Mouse (Mus musculus) gastrocnemius, postnatal 14 days (tissue): ENCODE measurements around the gene Fam57a. TPM values are rescaled to one million over a fixed set of nuclear protein-coding genes. Genes with fewer than 3 reads are reported as not detected.
"Not testable (repeated sequence)": the region's sequence is repeated elsewhere in the genome, so short reads cannot be mapped to it uniquely, and the experiment has no call there.

Experiments
- DNase-seq: peaks from one replicate; pipeline ENCODE4 v3.0.0; 2021; ENCODE audit warnings: mixed read lengths
- intact Hi-C: fragments of 180-260 bp; cut with DNase I; formaldehyde crosslinking; loops from one replicate; pipeline ENCODE4 v1.15.1; 2025; ENCODE audit warnings: low total_unique reads
- total RNA-seq, 2 experiments: library from RNA; stranded (reverse); gene quantifications; 2 replicates each; pipeline ENCODE4 v1.2.3; 2021

Fam57a gene
- total RNA-seq, 2 experiments from 2014 or later: 4.0 to 5.0 TPM

DNA sequence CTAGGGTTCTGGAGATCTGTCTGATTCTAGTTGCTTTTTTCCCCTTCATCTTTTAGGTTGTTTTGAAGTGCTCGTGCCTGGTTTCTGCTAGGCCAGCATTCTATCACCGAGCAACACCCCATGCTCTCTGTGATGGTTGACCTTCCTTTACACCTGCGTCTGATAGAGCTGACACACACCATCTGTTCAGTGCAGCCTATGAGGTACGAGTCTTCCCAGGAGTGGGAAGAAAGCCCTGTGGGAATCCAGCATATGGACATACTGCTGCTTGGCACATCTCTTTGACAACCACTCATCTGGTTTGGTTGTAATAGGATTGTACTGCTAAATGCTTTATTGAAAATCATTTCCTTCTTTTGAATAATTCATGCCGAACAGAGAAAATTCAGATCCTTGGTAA is 9.3 kb upstream of the Fam57a start:
- no peak for DNase-seq
- intact Hi-C loops: loop anchor here (10.0 kb wide), 1 partner anchor 235 kb away; the partner anchor contains the start of gene Timm22

DNA sequence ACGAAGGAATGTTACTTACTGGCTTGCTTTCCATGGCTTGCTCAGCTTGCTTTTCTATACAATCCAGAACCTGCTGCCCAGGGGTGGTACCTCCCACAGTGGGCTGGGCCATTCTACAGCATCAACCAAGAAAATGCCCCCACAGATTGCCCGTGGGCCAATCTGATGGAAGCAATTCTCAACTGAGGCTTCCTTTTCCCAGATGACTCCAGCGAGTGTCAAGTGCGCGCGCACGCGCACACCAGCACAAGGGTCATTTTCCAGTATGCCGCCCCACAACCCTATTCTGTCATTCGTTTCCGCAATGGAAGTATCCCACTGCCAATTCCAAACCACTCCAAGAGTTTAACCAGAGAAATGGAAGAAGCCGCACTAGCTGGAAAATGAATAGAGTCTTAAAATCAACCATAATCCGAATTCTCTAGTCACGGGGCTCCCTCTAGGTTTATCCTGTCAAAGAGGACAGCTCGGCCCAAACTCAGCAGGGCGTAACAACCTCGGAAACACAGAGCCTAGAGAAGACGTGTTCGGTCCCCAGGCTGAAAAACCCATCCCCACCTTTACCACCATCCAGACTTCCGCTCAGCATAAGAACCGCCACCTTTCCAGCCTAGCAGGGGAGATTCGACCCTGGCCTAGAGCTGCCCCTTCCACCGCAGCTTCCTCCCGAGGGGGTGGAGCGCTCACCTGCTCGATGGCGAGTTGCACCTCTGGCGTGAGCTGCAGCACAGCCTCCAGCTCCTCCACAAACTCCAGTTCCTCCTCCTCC is 561 bp upstream of the Fam57a start:
- intact Hi-C loops: loop anchor here (10.0 kb wide), 1 partner anchor 226 kb away; the partner anchor contains the start of gene Timm22
- DNase-seq: no peak

DNA sequence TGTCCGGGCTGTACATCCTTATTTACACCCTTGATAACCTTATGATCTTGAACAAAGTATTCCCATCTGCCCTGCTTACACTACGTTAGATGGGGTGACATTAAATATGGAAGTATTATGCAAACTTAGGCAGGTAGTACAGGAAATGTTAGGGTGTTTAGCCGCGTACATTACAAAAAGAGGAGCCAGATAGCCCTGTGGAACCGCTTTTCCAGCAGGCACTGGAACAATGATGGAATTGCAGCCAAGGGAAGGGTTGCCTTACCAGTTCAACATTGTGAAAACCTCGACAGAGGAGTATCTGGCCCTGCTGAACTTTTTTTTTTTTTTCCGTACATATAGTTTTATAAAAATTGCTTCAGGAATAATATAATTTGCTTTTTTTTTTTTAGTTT is 672 bp downstream of the Fam57a start:
- no peak for DNase-seq
- intact Hi-C loops: no loop called here

DNA sequence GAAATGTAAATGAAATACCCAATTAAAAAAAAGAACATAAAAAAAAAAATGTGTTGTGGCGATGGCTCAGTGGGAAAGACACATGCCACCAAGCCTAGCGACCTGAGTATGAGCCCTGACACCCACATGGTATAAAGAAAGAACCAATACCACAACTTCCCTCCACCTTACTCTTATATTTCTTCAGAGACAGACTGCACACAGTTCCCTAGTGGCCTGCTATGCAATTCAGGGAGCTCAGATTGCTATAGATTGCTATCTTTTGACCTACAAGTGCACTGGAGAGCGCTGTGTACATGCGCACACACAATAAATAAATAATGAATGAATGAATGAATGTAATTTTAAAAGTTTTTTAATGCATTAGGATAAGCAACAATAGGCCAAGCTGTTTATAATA is 4.3 kb downstream of the Fam57a start:
- intact Hi-C loops: no loop called here
- no peak for DNase-seq

DNA sequence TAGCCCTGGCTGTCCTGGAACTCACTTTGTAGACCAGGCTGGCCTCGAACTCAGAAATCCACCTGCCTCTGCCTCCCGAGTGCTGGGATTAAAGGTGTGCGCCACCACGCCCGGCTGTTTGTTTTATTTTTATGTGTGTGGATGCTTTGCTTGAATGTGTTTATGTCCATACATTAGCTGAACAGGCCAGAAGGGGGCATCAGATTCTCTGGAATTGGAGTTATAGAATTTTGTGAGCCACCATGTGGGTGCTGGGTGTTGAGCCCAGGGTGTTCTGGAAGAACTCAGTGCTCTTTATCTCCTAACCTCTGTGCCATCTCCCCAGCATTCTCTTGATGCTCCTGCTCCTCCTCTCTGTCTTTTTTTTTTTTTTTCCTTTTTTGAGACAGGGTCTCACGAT is 7.4 kb downstream of the Fam57a start:
- intact Hi-C loops: no loop called here
- no peak for DNase-seq

DNA sequence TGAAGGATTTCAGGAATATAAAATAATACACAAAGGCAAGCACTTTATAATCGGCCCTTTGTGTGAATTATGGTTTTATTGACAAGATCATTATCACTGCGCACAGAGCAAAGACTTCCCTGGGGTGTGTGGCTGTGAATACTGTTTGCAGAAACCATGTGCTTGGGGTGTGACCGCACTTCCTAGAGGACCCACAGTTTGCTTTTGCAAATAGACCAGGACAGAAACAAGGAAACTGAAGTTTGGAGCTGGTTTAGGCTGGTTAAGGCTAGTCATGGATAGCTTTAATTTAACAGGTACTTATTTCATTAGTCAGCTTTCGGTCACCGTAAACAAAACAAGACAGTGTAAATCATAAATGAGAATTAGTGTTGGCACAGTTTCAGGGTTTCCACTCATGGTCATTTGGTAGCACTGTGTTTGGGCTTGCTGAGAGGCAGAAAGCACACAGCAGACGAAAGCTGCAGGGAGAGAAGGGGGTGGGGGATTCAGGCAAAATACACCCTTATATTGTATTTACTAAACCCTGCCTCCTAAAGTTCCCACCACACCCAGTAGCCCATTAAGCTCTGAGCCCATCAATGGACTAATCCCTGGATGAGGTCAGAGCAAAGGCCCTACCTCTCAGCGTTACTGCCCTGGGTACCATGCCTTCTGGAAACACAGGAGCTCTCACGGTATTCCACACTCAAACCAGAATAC is 17.0 kb downstream of the Fam57a start:
- DNase-seq: no peak
- intact Hi-C loops: no loop called here

DNA sequence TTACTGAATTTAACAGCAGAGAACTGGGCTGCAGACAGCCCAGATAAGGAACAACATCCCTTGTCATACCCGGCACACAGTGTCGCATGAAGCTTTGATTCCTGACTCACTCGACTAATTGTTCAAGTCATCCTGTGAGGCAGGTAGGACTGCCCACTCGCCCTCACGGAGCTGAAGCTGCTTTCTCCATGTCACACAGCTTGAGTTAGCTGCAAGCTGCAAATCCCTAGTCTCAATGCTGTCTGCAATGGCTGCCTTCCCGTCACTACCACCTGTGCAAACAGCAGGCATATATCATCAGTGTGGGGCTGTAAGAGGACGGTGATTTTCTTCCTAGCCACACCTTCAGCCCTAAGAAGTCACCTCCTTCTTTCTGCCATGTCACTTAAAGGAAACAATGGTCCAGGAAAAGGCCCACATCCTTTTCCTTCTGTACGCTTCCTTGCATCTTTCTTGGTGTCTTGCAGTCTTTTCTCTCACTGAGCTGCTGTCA is 17.6 kb downstream of the Fam57a start:
- DNase-seq: no peak
- intact Hi-C loops: no loop called here

DNA sequence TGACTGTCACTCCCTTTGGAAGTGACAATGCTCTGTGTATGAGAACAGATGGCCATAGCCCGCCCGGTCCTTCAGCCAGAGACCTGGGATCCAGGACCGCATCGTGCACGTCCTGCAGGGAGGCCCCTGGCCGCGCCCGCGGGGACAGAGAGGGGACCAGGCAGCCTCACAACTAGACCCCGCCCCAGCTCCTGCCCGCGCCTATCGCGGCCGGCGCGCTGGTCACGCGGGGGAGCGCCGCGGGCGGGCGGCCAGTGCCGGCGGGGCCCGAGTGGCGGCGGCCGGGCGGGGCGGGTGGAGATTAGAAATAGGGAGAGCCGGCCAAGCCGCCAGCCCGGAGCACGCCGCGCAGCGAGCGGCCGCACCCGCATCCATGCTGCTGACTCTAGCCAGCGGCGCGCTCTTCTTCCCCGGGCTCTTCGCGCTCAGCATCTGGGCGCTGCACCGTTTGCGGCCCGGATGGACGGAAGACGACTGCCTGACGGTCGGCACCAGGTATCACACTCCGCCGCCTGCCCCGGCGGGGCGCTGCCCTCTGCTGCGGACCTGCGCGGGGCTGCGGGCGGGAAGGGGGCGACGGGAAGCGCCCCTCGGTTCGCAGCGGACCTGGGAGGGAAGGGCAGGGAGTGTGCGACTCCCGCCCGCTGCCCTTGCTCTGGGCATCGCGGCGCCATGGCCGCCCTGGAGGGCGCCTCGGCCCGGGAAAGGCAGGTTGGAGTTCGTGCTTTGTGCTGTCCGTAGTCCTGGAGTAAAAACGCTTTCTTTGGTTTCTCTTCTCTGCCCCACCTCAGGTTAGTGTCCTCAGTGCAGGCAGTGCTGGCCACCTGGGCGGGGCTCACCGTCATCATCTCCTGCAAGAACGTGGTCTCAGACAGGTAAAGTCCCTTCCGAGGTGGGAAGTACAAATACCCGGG is 22.5 kb downstream of the Fam57a start:
- peak; percentile 90 for DNase-seq
- intact Hi-C loops: no loop called here

DNA sequence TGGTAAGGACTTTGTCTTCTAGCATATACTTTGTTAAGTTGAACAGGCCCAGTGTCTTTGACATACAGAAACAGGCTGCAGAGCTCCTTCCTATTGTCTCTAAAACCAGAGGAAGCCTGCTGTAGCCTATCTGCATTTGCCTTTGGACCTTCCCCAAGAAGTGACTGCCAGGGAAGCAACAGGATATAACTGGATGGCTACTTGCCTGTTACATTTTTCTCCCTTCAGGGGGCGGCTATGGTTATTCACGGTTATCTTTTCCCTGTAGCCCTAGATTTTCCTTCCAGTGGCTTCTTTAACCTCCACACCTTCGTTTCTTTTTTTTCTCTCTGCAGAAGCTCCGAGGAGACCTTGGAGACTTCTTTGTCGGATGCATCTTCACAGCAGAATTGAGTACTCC is 27.3 kb downstream of the Fam57a start:
- intact Hi-C loops: no loop called here
- DNase-seq: no peak

DNA sequence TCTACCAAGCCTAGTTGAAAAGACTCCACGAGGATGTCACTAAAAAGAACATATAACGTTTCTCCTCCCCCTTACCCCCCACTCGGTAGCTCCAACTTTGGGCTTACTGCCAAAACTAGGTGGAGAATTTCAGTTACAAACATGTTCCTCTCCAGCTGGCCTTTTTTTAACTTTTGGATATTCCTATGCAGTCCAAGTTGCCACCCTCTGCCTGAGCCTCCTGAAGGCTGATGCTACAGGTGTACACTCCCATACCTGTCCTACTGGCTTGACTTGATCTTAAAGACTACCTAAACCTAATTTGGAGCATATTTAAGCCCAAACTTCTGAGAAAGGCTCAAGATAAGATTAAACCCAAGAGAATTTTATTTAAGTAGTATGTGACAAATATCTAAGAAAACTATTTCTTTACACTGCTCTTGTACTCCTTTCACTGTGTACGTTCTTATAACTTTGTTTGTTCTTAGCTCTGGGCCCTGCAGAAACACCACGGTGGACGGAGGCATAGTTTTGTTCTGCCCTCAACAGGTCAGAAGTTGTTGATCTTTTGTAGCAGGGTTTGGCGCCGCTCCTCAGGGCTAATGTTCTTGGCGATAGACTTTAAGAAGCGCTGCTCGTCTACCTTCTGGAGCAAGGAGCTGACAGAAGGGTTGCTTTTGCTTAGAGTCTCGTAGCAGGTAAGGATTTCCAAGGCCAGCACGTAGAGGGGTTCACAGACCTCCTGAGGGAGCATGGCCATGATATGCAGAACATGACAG is 30.9 kb downstream of the Fam57a start:
- no peak for DNase-seq
- intact Hi-C loops: no loop called here

DNA sequence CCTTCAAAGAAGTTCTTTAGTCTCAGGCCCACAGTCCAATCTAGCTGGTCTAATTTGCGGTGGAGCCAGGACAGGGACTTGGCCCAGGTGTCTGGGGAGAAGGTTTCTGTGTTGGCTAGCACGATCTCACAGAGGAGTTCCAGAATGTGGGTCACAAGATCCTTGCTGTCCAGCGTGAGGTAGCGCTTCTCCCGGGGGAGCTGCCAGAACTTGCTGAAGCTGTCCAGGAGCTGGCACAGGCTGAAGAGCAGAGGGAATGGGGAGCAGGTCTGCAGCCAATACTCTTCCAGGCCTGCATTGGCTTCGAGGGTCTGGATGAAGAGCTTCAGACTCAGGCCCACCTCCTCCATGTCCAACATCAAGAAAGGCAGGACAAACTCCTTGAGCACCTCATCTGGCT is 32.1 kb downstream of the Fam57a start:
- DNase-seq: peak; percentile 20

DNA sequence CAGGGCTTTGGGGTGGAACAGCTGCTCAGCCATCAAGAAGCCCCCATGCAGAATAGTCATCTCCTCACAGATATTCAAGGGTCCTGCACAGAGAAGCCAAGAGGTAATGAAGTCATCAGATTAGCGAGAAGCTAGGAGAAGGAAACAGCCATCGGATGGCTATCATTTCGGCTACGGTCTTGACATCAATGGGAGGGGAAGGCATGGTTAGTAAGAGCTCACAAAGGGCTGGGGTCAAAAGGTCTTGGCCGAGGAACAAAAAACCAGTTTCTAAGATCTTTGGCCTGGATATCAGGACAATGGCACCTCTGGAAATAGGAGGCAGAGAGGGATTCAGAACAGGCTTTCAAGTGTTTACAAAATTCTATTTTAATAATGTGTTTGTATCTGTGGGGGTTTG is 34.4 kb downstream of the Fam57a start:
- intact Hi-C loops: no loop called here
- DNase-seq: no peak

More for the DNA sequence above, 32.1 kb downstream of the Fam57a start:
- intact Hi-C loops: not testable (repeated sequence)

DNA sequence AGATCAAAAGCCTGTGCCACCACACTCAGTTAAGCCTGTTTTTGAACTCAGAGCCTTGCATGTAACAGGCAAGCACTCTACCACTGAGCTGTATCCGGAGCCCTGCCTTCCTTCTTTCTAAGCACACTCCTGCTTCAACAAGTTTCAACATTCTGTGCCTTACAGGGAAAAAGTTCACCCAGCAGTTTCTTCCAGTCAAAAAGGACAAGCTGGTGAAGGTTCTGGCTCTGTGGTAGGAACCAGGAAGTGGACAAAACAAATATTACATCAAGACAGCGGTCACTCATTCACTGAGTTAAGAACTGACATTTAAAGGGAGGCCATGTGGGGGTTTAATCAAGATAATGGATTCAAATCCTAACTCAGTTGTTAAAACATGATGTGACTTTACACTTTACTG is 35.5 kb downstream of the Fam57a start:
- DNase-seq: no peak
- intact Hi-C loops: no loop called here

DNA sequence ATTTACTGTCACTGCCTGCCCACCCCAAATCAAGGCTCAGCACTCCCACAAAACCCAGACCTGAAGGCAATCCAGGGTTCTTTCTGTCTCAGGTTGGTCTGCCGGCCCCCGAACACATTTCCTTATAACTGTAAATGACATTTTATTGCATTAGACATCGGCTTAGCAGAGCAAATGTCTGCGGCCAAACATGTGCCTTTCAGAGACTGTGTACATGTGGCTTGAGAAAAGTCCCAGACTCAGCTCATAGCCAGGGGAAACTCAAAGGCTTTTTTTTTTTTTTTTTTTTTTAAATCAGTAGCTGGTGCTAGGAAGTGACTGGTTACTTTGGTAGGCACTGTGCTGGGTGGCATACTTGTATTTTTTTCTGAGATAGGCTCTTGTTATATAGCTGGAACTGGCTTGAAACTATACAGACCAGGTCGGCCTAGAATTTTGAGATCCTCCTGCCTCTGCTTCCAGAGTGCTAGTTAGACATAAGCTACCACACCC is 36.6 kb downstream of the Fam57a start:
- intact Hi-C loops: no loop called here
- no peak for DNase-seq

DNA sequence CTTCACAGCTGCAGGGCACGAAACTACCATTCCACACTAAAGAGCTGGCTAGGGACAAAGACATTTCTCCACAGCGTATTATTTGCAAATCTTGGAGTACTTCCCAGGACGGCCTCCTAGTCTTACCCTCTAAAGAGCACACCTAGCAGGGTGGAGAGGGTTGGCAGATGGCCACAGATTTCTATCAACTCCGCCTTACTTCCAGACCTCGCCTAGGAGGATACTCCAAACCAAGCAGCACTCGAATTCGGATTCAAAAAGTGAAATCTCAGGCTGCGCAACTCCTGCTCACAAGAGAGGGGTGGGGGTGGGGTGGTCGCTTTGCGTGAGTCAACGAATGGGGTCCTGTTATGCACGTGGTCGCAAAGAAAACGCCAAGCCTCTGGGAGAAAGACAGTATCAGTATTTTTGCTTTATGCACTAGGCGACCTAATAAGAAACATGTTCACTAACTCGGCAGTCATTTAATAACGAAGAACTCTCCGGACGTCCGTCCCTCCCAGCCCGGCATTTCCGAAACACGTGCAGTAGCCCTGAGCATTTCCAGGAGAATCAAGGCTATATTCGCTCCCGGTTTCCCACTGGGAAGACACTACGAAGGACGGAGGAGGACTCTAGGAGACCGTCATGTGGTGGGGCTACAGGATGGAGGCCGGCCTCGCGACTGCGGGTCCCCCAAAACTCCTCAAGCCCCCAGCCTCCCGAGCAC is 37.4 kb downstream of the Fam57a start:
- DNase-seq: no peak
- intact Hi-C loops: no loop called here

DNA sequence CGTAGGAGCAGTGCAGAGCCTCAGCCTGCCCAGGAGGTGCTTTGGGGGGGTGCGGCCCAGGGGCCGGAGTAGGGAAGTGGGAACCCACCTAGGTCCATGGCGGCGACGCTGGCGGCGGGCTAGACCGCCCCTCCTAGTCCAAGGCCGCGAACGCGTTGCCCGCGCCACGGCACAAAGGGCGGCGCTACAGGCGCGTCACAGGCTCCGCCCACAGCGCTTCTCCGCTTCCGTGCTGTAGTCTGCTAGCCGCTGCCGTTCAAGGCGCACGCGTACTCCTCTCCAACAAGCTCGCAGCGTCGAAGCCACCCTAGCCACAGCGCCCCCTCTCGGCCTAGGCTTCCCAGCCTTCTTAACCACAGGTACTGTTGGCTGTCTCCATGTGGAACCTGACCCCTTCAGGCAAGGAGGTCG is 37.9 kb downstream of the Fam57a start, which contains the start of the genes Dbil5 and Gemin4:
Dbil5 (plus strand) TSS at position 219 of the 411 bp plus-strand sequence.
Gemin4 (minus strand) TSS at position 275 of the 411 bp plus-strand sequence.
- intact Hi-C loops: no loop called here
- peak; percentile 97 for DNase-seq

DNA sequence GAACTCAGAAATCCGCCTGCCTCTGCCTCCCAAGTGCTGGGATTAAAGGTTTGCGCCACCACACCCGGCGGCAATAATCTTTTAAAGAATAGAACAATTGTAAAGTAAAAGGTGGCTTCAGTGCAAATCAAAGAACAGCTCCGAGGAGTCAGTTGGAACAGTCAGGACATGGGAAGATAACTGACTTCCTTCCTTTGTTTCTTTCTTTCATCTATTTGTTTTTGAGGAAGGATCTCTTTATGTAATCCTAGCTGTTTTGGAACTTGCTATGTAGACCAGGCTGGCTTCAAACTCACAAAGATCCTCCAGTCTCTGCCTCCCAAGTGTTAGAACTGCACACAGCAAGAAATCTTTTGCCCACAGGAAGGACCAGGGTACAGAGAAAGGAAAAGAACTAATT is 45.2 kb downstream of the Fam57a start:
- no peak for DNase-seq
- intact Hi-C loops: no loop called here

DNA sequence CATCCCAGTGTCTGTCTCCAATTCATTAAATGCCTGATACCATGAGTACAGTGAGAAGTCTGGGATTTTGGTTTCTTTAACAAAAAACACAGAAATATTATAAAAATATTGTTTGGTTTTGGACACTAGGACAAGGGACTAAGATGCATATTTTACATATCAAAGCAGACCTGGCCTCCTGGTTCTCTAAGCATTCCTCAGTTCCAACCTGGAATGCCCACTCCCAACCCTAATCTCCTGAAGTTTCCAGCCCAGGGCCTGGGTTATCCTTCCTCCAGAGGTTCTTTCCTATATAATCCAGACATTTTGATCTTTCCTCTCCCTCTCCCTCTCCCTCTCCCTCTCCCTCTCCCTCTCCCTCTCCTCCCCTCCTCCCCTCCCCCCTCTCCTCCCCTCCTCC is 45.6 kb downstream of the Fam57a start:
- no peak for DNase-seq

More for the DNA sequence above, 45.6 kb downstream of the Fam57a start:
- intact Hi-C loops: no loop called here
